Mouse (Mus musculus): ENCODE data around the gene Ddx54.

DNA sequence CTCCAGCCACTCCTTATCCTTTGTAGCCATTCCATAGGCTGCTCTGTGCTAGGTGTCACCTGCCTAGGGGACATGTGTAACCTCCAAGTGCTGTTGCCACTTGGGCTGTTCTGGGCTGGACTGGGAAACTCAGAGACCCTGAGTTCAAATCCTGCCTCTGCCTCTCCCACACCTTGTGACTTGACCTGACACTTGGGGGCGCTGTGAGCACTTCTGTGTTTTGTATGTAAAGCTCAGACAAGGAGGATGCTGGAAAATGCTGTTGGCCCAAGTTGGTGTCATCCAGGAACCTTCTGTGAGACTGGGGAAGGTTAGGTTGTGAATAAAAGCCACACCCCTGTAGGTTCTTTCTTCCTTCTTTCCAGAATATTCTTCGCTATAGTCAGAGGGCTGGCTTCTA lies 52.3 kb downstream of the Ddx54 start:
- TF ChIP-seq POLR2A (IDR thresholded peaks at IDR 0.05; ENCODE audit: borderline replicate concordance, control insufficient read depth, low read depth, low read length) (no peak), CTCF (IDR thresholded peaks at IDR 0.05; ENCODE audit: control insufficient read depth, insufficient read depth, low read length) (no peak)

Measured in bone marrow, adult 2 months (tissue).